Mouse (Mus musculus) CD4-positive helper T cell, adult 2 months (primary cell): ENCODE data around the gene Gm10553.
"Not testable (repeated sequence)": the region's sequence is repeated elsewhere in the genome, so short reads cannot be mapped to it uniquely, and the experiment has no call there.

ENCODE experiments used
- DNase-seq: peaks from one replicate; pipeline ENCODE4 v3.0.0-alpha.2; 2012; ENCODE audit warnings: low read depth, missing footprints, low spot score

The Gm10553 gene

DNA sequence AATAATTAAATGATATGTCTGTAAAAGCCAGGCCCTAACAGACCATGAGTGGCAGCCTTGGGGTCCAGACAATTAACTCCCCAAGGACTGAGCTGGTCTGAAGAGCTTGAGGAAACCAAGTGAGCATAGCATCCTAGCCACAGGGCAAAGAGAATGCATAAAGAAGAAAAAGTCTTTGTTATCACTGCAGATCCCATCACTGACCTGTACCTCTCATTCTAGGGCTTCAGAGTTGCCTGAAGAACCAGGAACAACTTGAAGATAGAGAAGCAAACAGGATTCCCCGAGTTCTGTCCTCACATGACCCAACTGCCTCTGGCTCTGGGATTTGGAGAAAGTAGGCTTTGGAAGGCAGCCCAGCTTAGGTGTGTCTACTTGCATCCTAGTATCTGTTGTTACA is at the start of gene Gm10553:
Gene Gm10553 (plus strand): TSS at position 301 of the 400 bp plus-strand sequence.
- not testable (repeated sequence) for DNase-seq

- DNase-seq, result not testable (repeated sequence)
Measured at GRCm38 (mm10) chr1:85071690-85072089, 28.3 kb upstream of the Gm10553 start.

DNA sequence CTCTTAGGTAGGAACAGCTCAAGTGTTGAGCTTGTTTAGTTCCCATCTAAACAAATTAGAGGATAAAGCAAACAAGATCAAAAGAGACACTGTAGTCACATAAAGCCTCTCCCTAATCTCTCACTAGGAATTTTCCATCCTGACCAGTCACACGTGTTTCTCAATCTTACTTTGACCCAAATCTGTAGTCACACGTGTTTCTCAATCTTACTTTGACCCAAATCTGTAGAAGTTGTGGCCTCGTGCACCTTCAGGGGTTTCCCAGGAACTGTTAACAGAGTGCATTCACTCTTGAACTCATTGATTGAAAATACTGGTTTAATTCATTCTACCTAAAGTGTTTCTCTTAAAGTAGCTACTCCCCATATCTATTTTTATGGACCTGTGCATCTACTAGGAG is 26.9 kb upstream of the Gm10553 start:
- DNase-seq, result not testable (repeated sequence)

DNA sequence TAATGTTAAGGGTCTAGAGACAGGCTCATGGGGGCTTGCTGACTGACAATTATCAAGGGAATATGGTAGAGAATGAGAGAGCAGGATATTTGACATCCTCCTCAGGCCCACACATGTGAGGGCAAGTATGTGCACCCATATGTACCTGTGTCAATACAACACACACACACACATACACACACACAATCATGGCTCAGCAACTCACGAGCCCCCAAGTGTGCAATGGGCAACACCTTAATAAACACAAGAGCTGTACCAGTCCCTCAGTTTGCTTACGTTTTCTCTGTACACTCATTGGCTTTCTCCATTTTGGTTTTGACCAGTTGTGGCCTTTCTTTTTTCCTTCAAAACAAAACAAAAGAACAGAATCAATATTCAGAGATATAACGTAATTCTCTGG is 15.2 kb upstream of the Gm10553 start:
- DNase-seq, result not testable (repeated sequence)

- not testable (repeated sequence) for DNase-seq
Measured at GRCm38 (mm10) chr1:85086211-85086610, 13.8 kb upstream of the Gm10553 start.

- DNase-seq, result not testable (repeated sequence)
Measured at GRCm38 (mm10) chr1:85092169-85092568, 7.8 kb upstream of the Gm10553 start.

- not testable (repeated sequence) for DNase-seq
Measured at GRCm38 (mm10) chr1:85093011-85093572, 6.9 kb upstream of the Gm10553 start.

- not testable (repeated sequence) for DNase-seq
Measured at GRCm38 (mm10) chr1:85099081-85099480, 883 bp upstream of the Gm10553 start.

GRCm38 (mm10) chr1:85101754-85102153 is 1.8 kb downstream of the Gm10553 start:
- not testable (repeated sequence) for DNase-seq

DNA sequence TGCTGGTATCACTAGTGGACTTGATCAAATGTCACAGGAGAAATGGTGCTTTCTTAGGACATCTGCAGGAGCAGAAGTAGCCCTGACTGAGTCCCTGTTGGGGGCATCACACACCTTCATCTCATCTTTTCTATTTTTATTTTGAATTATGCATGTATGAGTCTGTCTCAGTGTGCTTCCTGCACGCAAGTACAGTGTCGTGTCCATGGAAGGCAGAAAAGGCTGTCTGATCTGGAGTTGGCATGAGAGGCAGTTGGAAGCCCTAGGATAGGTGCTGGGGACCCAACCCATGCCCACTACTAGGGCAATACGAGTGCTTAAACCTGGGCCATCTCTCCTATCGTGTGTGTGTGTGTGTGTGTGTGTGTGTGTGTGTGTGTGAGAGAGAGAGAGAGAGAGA is 5.4 kb downstream of the Gm10553 start:
- DNase-seq, result not testable (repeated sequence)

- DNase-seq, result not testable (repeated sequence)
Measured at GRCm38 (mm10) chr1:85106013-85106412, 6.0 kb downstream of the Gm10553 start.

GRCm38 (mm10) chr1:85109753-85110152 is 9.8 kb downstream of the Gm10553 start, which contains the start of gene A530032D15Rik:
Gene A530032D15Rik (minus strand): TSS chr1:85109853.
- DNase-seq, result not testable (repeated sequence)

- not testable (repeated sequence) for DNase-seq
Measured at GRCm38 (mm10) chr1:85110876-85111275, 10.9 kb downstream of the Gm10553 start.

GRCm38 (mm10) chr1:85111572-85111971 is 11.6 kb downstream of the Gm10553 start:
- DNase-seq, result peak; percentile 34

DNA sequence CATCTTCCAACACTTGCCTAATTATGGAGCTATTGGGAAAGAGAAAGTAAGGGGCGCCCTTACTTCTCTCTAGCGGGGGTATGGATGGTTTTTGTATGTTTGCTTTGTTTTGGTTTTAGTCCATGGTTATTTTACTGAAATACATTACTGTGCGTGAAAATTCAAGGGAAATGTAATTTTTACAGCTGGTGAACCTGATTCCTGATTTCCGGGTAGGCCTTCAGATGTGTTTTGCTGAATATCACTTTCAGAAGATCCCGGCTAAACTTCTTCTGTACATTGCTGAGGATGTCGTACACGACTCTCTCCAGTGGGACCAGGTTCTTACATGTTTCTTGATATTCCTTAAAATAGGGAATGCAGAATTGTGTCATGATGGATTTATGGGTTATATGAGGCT is 12.3 kb downstream of the Gm10553 start:
- DNase-seq, result not testable (repeated sequence)

- DNase-seq, result not testable (repeated sequence)
Measured at GRCm38 (mm10) chr1:85112889-85113288, 12.9 kb downstream of the Gm10553 start.

- DNase-seq, result peak; percentile 4
Measured at GRCm38 (mm10) chr1:85114078-85114477, 14.1 kb downstream of the Gm10553 start.

DNA sequence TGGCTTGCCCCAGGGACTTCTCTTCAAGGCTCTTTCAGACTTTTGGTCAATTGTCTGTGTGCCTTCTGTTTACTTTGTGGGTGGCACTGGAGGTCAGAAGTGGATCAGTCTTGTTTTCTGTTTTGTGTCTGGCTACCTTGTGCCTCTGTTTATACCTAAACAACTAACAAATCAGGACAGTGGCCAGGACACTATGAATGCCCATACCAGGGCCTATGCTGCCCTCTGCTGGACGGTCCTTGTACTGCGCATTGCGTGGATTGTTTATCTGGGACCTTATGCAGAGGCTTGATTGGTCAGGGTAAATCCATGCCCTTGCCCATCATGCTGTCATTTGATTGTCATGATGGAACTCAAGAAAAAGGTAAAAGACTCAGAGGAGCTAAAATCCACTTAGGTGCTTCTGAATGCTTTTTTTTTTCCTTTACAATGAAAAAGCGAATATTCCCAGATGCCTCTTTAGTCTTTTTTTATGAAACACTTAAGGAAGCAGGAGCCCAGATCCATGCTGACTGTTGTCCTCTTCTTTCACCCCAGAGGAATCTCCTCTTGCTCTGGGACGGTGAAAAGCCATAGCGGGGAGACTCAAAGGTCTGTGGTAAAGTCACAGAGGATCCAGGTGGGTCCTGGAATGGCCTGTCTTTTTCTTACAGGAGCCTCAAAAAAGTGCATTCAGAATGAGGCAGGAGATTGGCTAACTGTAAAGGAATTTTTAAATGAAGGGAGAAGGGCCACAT is 14.9 kb downstream of the Gm10553 start:
- DNase-seq, result not testable (repeated sequence)

- DNase-seq, result not testable (repeated sequence)
Measured at GRCm38 (mm10) chr1:85117537-85117936, 17.6 kb downstream of the Gm10553 start.

DNA sequence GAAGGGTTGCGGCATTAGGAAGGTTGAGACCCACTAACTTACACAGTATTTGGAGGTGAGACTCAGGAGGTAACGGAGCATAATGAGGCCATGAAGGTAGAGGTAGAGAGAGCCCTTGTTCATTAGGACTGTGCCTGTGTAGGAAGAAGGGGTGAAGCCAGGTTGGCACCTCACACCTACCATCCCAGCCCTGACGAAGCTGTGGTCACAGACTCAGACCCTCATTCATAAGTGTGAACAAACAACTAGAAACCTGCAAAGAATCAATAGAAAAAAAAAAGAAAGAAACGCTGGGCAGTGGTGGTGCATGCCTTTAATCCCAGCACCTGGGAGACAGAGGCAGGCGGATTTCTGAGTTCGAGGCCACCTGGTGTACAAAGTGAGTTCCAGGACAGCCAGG is 18.4 kb downstream of the Gm10553 start:
- DNase-seq, result not testable (repeated sequence)

GRCm38 (mm10) chr1:85121841-85122240 is 21.9 kb downstream of the Gm10553 start:
- DNase-seq, result not testable (repeated sequence)

GRCm38 (mm10) chr1:85133671-85134070 is 33.7 kb downstream of the Gm10553 start:
- DNase-seq, result not testable (repeated sequence)
